Mouse (Mus musculus) liver, adult (tissue): ENCODE measurements around the gene Cox17.

Experiments
- GATA4 ChIP-seq: IDR thresholded peaks from 2 replicates; pipeline ENCODE4 v1.6.1; 2014; ENCODE audit warnings: mild to moderate bottlenecking, low read length; ENCODE audit not compliant: insufficient replicate concordance

Cox17 gene

GRCm38 (mm10) chr16:38341396-38342324 is 5.1 kb upstream of the Cox17 start, which contains the start of gene Maats1:
Maats1 (minus strand) TSS chr16:38342143.
- TF ChIP-seq GATA4, result no peak

DNA sequence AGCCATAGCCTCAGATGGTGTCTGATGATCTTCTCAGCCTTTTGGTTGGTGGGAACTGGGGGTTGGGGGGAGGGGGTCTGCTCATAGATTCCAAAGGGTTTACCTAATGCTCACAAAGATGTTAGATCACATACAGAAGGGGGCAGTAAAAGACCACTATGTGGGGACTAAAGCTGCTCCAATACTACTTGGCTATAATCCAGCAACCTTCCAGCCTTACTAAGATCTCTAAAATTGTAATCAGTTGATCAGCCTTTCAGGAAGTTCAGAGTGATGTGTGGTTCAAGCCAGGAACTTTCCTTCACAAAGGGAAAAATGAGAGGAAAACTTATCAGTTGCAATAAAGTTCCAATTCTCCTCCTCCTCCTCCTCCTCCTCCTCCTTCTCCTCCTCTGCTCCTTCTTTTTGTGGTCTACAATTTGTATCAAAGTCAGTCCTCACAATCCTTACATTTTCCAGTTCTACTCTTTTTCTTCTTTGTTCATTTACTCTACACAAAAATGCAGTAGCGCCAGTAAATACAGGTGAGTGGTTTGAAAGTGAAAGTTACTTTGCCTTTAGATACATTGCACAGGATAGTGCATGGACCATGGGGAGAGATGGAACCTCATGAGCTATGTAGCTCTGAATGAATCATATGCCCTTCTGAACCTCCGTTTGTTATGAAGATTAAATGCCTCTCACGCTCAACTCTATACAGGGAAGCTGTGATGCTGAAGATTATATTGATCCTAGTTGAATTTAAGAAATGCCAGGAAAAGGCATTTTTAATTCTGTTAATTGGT is 1.7 kb upstream of the Cox17 start:
- no peak for TF ChIP-seq GATA4

DNA sequence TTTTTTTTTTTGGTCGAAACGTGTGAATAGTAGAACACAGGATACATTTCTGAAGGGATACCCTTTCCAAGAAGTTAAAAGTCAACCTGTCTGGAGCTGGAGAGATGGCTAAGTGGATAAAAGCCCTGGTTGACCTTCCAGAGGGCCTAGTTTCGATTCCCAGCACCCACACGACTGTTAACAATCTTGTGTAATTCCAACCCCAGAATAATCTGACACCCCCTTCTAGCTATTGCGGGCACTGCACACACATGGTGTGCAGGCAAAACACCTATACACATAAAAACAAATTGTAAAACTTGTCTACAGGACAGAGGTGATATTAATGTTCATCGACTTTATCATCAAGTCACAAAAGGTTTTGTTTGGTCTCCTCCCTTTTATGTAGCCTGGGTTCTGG is 797 bp downstream of the Cox17 start:
- TF ChIP-seq GATA4, result no peak

DNA sequence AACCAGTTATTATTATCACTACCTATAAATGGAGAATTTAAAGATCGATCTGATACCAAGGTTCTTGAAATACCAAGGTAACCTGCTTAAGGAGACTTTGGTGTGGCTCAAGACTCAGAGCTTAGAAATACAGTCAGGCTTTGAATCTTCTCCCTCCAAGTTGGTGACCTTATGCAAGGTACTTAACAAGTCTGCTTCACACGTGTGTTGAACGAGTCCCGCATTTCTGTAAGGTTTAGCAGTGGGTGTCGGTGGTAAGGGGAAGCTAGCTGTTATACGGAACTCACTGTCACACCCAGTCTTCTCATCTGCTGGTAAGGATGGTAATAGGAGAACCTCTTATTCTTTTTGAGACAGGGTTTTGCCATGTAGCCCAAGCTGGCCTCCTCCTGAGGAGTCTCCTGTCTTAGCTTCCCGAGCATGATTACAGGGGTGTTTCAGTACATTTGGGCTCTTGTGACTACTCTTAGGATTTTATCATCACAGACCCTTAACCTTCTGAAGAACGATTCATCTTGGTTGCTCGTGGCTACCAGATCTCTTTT is 1.5 kb downstream of the Cox17 start:
- no peak for TF ChIP-seq GATA4

GRCm38 (mm10) chr16:38349881-38350280 is 3.1 kb downstream of the Cox17 start:
- TF ChIP-seq GATA4, result no peak

DNA sequence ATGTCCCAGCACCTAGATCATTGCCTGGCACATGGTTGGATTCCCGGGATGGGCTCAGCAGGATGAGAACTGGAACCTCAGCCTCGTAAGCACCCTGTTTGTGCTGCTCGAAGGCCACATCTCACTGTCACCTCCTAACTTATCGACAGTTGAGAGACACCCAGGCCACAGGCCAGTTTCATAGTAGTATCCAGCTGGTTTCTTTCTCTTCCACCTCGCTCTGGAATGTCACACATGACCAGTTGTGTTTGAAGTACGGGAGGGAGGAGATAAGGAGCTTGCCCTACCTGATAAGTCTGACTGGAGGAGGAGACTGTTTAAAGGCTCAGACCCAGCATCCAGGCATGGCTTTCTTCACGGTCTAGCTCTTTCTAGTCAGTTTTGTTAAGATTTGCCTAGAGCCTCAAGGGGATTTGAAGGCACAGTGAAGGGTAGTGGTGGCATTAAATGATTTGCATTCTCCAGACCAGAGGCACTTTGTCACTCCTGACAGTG is 3.6 kb downstream of the Cox17 start:
- TF ChIP-seq GATA4, result no peak

DNA sequence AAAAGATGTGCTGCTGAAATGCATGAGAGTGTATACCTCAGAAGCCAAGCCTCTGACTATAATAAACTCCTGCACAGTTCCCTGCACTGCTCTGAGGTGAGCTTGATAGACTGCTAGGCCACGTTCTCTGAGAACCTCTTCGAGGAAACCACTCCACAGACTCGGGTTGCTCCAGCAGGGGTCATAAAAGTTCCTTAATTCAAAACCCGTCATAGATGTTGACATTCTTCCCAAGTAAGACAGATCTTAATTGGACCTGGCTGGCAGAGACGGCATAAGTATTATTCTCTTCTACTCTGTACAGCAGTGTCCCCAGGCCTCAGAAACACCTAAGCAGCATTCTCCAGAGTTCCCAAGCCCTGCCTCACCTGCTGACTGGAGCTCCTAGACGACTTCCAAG is 4.1 kb downstream of the Cox17 start:
- TF ChIP-seq GATA4, result no peak

DNA sequence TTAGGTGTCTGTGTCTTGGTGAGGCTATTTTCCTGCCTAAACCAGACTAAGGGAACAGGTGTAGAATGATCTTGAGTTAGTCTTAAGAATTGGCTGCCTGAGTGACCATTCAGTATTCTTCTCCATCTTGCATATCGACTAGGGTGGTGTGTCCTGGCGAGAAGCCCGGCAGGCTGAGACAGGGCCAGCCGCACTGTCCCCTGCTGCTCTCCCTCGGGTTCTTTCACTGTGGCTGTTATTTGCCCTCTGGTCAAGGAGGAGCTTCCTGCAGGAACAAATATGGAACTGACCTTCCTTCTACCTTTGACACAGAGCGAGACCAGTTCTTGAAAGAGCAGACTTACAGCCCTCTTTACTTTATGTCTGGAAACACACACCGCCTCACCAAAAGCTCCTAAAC is 5.2 kb downstream of the Cox17 start:
- no peak for TF ChIP-seq GATA4

GRCm38 (mm10) chr16:38352851-38353250 is 6.1 kb downstream of the Cox17 start:
- TF ChIP-seq GATA4, result no peak

GRCm38 (mm10) chr16:38353642-38354041 is 6.9 kb downstream of the Cox17 start:
- no peak for TF ChIP-seq GATA4

- no peak for TF ChIP-seq GATA4
Measured at GRCm38 (mm10) chr16:38354185-38354913, 7.6 kb downstream of the Cox17 start.

DNA sequence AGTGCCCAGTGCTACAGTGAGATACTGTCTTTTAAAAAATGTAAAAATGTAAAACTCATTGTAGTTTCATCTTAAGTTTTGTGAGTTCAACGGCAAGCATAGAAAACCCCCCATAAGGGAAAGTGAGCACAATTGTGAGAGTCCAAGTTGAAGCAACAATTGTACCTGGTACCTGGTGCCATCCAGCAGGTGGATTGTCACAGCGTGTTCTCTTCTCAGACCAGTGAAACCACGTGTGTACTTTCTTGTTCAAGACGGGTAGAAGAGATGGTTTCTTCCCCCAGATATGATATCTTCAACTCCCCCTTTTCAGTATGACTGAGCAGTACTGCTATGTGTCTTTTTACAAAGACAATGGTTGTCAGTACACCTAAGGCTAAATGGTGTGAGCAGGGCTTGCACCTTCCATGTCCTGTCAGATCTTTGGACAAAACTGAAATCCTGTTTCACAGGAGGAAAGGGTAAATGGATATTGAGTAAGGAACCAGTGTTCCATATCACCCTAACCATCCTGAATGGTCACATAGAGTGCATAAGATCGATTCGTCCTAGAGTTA is 11.5 kb downstream of the Cox17 start:
- no peak for TF ChIP-seq GATA4

- TF ChIP-seq GATA4, result no peak
Measured at GRCm38 (mm10) chr16:38359241-38359640, 12.4 kb downstream of the Cox17 start.

- no peak for TF ChIP-seq GATA4
Measured at GRCm38 (mm10) chr16:38359857-38360256, 13.1 kb downstream of the Cox17 start.

DNA sequence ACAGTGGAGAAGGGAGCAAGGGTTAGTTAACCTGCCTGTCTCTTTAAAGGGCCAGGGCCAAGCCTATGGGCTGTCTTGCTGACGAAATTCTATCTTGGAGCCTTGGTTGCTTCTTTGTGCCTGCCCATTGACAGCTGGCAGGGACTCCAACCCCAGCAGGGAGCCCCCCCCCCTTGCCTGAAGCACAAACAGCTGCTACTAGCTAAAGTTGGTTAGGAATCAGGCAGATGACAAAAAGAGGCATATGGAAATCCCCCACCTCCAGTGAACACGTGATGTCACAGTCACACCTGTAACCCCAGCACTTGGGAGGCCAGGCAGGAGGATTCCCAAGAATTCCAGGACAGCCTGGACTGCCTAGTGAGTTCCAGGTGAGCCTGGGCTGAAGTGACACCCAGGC is 13.5 kb downstream of the Cox17 start:
- TF ChIP-seq GATA4, result no peak
